Mouse (Mus musculus) adrenal gland, postnatal 36 days (tissue): ENCODE measurements at regions not wholly inside any gene's neighbourhood (a gene's known extent, or its start where the extent isn't known, plus 50 kb on each side); places are given as distances from the start of the nearest gene placed in this dataset.

ENCODE experiments used
- DNase-seq, 2 experiments: peaks; one replicate each; pipeline ENCODE4 v3.0.0; 2021; ENCODE audit warnings: mixed read lengths in 1 of 2

GRCm38 (mm10) chr14:86443921-86444835 lies 696.9 kb downstream of the Diaph3 start:
- DNase-seq, result no peak

GRCm38 (mm10) chr14:86441895-86442679 lies 698.9 kb downstream of the Diaph3 start:
- no peak for DNase-seq

- no peak for DNase-seq
Observed at GRCm38 (mm10) chr14:86437383-86437782, 703.7 kb downstream of the Diaph3 start.

- no peak for DNase-seq
Observed at GRCm38 (mm10) chr14:86435345-86435744, 705.7 kb downstream of the Diaph3 start.

- DNase-seq, result no peak
Observed at GRCm38 (mm10) chr14:86431215-86431816, 709.7 kb downstream of the Diaph3 start.

- no peak for DNase-seq
Observed at GRCm38 (mm10) chr14:86421881-86422280, 719.2 kb downstream of the Diaph3 start.

GRCm38 (mm10) chr14:86419959-86420598 lies 721.0 kb downstream of the Diaph3 start:
- no peak for DNase-seq

GRCm38 (mm10) chr14:86396876-86397275 lies 744.2 kb downstream of the Diaph3 start:
- no peak for DNase-seq

- no peak for DNase-seq
Observed at GRCm38 (mm10) chr14:86395951-86396361, 745.1 kb downstream of the Diaph3 start.

GRCm38 (mm10) chr14:86395531-86395930 lies 745.5 kb downstream of the Diaph3 start:
- no peak for DNase-seq

GRCm38 (mm10) chr14:86395068-86395467 lies 746.0 kb downstream of the Diaph3 start:
- no peak for DNase-seq

- DNase-seq, result peak; percentile 14 to 36
Observed at GRCm38 (mm10) chr14:86385136-86385535, 755.9 kb downstream of the Diaph3 start.

- no peak for DNase-seq
Observed at GRCm38 (mm10) chr14:86365032-86365431, 776.0 kb downstream of the Diaph3 start.

- DNase-seq, result no peak
Observed at GRCm38 (mm10) chr14:86360423-86361059, 780.5 kb downstream of the Diaph3 start.

- no peak for DNase-seq
Observed at GRCm38 (mm10) chr14:86358584-86358983, 782.5 kb downstream of the Diaph3 start.

GRCm38 (mm10) chr14:86350526-86350925 lies 790.5 kb downstream of the Diaph3 start:
- DNase-seq, result no peak

- DNase-seq, result no peak
Observed at GRCm38 (mm10) chr14:86339007-86339406, 802.0 kb downstream of the Diaph3 start.

- no peak for DNase-seq
Observed at GRCm38 (mm10) chr14:86337052-86337451, 804.0 kb downstream of the Diaph3 start.

- DNase-seq, result no peak
Observed at GRCm38 (mm10) chr14:86335284-86335683, 805.8 kb downstream of the Diaph3 start.

- DNase-seq, result no peak
Observed at GRCm38 (mm10) chr14:86329176-86329575, 811.9 kb downstream of the Diaph3 start.

- no peak for DNase-seq
Observed at GRCm38 (mm10) chr14:86327646-86328045, 813.4 kb downstream of the Diaph3 start.

GRCm38 (mm10) chr14:86322365-86322764 lies 818.7 kb downstream of the Diaph3 start:
- DNase-seq, result peak; percentile 10 to 36
